11 mouse cellular contexts compared by ENCODE assay signal in genomic region chr15:78720532-78720931, GRCm38 (mm10). TPM values are rescaled to one million over a fixed set of nuclear protein-coding genes. Genes with fewer than 3 reads are reported as not detected.
DNase-seq lines count a peak whose midpoint lies in the region; ATAC-seq and TF ChIP-seq lines count a peak whose summit lies in the region.
"Had no signal": no experiment of that assay in that cellular context is flagged by ENCODE, and none has a peak within 500 bp of the region (broad histone marks: within the 10 kb centered on the region; RNA-seq: fewer than 3 reads in every experiment).

No protein-coding gene starts in this region.

- ATAC-seq in heart, embryonic 16.5 days (replicated peaks; ENCODE audit: extremely low read depth, insufficient read depth, low FRiP score) = no peak; the same call in 1 of the 2 replicates
- ATAC-seq in intestine, postnatal 0 days = no peak

- no peak for TF ChIP-seq RAD21 in MEL (IDR thresholded peaks at IDR 0.05; ENCODE audit: low read depth, low read length)

- TF ChIP-seq EP300 in MEL (IDR thresholded peaks at IDR 0.05; ENCODE audit: low read depth in 1 of 2, low read length in 2 of 2) = peak; percentile 36 to 38; a peak in 2 of 4 replicates

- H3K9me3 ChIP-seq in MEL (replicated peaks; ENCODE audit: insufficient read depth, low read length) = no peaks in the 10 kb centered on the region
- no peaks in the 10 kb centered on the region for H3K9me3 ChIP-seq in heart, embryonic 16.5 days (replicated peaks; ENCODE audit: control insufficient read depth, low read length)
- H3K9me3 ChIP-seq in intestine, postnatal 0 days (ENCODE audit: control insufficient read depth) = no peaks in the 10 kb centered on the region
- H3K9me3 ChIP-seq: G1E; heart, embryonic 13.5 days; limb, embryonic 13.5 days; midbrain, embryonic 12.5 days had no signal

- no peak for TF ChIP-seq CTCF in MEL (IDR thresholded peaks at IDR 0.05 in 2 of 3, conservative IDR thresholded peaks at IDR 0.05 in 1 of 3; ENCODE audit: control insufficient read depth in 1 of 3, insufficient read depth in 1 of 3, low read depth in 2 of 3, low read length in 3 of 3, poor library complexity in 1 of 3, severe bottlenecking in 1 of 3)
- TF ChIP-seq CTCF in intestine, postnatal 0 days (IDR thresholded peaks at IDR 0.05; ENCODE audit: low read depth) = no peak

- H3K4me1 ChIP-seq in MEL (ENCODE audit: control insufficient read depth in 1 of 2, insufficient read depth in 2 of 2, low read length in 2 of 2) = peaks cover 0 to 13% of the 10 kb centered on the region in 2 experiments; a peak in 2 of 4 replicates
- H3K4me1 ChIP-seq in heart, embryonic 16.5 days (ENCODE audit: control insufficient read depth, insufficient read depth, low read length) = peaks cover 29% of the 10 kb centered on the region
- no peaks in the 10 kb centered on the region for H3K4me1 ChIP-seq in intestine, postnatal 0 days (replicated peaks; ENCODE audit: control insufficient read depth, insufficient read depth, low read length)

- H3K36me3 ChIP-seq in MEL (ENCODE audit: control insufficient read depth in 1 of 2, insufficient read depth in 2 of 2, low read length in 2 of 2) = peaks cover 0 to 3% of the 10 kb centered on the region in 2 experiments; a peak in 1 of 4 replicates
- H3K36me3 ChIP-seq in heart, embryonic 16.5 days (ENCODE audit: control insufficient read depth, insufficient read depth) = no peaks in the 10 kb centered on the region
- H3K36me3 ChIP-seq in intestine, postnatal 0 days (ENCODE audit: control insufficient read depth, insufficient read depth) = no peaks in the 10 kb centered on the region
- H3K36me3 ChIP-seq: G1E; heart, embryonic 13.5 days; limb, embryonic 13.5 days; midbrain, embryonic 12.5 days had no signal

- 29% methylated on average over 7 of the region's 7 CpGs for WGBS in heart, embryonic 16.5 days
- 63% methylated on average over 7 of the region's 7 CpGs for WGBS in intestine, postnatal 0 days

- peaks cover 0 to 2% of the 10 kb centered on the region in 2 experiments; a peak in 1 of 4 replicates for H3K27me3 ChIP-seq in MEL (ENCODE audit: control insufficient read depth in 1 of 2, insufficient read depth in 2 of 2, low read length in 2 of 2)
- peaks cover 61% of the 10 kb centered on the region for H3K27me3 ChIP-seq in heart, embryonic 16.5 days (ENCODE audit: control insufficient read depth, insufficient read depth, low read length)
- peaks cover 48% of the 10 kb centered on the region for H3K27me3 ChIP-seq in intestine, postnatal 0 days (replicated peaks; ENCODE audit: control insufficient read depth, insufficient read depth, low read length)

- H3K9ac ChIP-seq in MEL (ENCODE audit: control insufficient read depth, low read depth, low read length, poor library complexity, severe bottlenecking) = no peak overlapping the region
- peak overlapping the region; percentile 38; the same call in 1 of the 2 replicates for H3K9ac ChIP-seq in heart, embryonic 16.5 days (ENCODE audit: low read length)
- no peak overlapping the region for H3K9ac ChIP-seq in intestine, postnatal 0 days (ENCODE audit: low read depth, low read length)
- H3K9ac ChIP-seq: heart, embryonic 13.5 days; limb, embryonic 13.5 days; midbrain, embryonic 12.5 days had no signal

- H3K27ac ChIP-seq in MEL (ENCODE audit: control insufficient read depth, low read depth, low read length) = no peak overlapping the region; the same call in 1 of the 2 replicates
- no peak overlapping the region for H3K27ac ChIP-seq in heart, embryonic 16.5 days (ENCODE audit: low read length)
- no peak overlapping the region for H3K27ac ChIP-seq in intestine, postnatal 0 days (ENCODE audit: low read depth, low read length)
- H3K27ac ChIP-seq: heart, embryonic 13.5 days; limb, embryonic 13.5 days; midbrain, embryonic 12.5 days had no signal

- H3K79me2 ChIP-seq in MEL (ENCODE audit: control insufficient read depth, insufficient read depth, low read length, poor library complexity) = no peaks in the 10 kb centered on the region

- H3K4me2 ChIP-seq in heart, embryonic 16.5 days (ENCODE audit: low read depth, low read length) = peak overlapping the region; percentile 30
- H3K4me2 ChIP-seq in intestine, postnatal 0 days (replicated peaks; ENCODE audit: low read depth) = no peak overlapping the region
- H3K4me2 ChIP-seq: limb, embryonic 13.5 days had no signal

- no peak for TF ChIP-seq POLR2A in MEL (IDR thresholded peaks at IDR 0.05; ENCODE audit: control insufficient read depth in 1 of 2, insufficient read depth in 1 of 2, low read depth in 1 of 2, low read length in 2 of 2, poor library complexity in 1 of 2)

- no peak overlapping the region for H3K4me3 ChIP-seq in MEL (ENCODE audit: control insufficient read depth in 1 of 2, insufficient read depth in 1 of 2, low read depth in 2 of 2, low read length in 2 of 2)
- no peak overlapping the region for H3K4me3 ChIP-seq in heart, embryonic 16.5 days (ENCODE audit: low read length)
- no peak overlapping the region for H3K4me3 ChIP-seq in intestine, postnatal 0 days (ENCODE audit: low read depth, low read length)
- H3K4me3 ChIP-seq: heart, embryonic 13.5 days; limb, embryonic 13.5 days; midbrain, embryonic 12.5 days had no signal

- DNase-seq in MEL (ENCODE audit: low read depth, low spot score) = peak; percentile 82
- peak; percentile 67 to 91 for DNase-seq in adrenal gland, adult (ENCODE audit: inconsistent age in 2 of 2, low spot score in 1 of 2)
- DNase-seq in lung, postnatal 36 days = peak; percentile 58
- no peak for DNase-seq in gastrocnemius, postnatal 10 days
- no peak for DNase-seq in cerebellum, adult 11 months

TF ChIP-seq in MEL, 35 proteins besides CTCF, POLR2A, EP300 and RAD21:
- TF ChIP-seq MYB (IDR thresholded peaks at IDR 0.05; ENCODE audit: low read depth, low read length) (0 out of 2 replicates have a peak, but pooled peaks have one; percentile 21), ZNF384 (IDR thresholded peaks at IDR 0.05; ENCODE audit: low read depth, low read length) (no peak), ZC3H11A (IDR thresholded peaks at IDR 0.05; ENCODE audit: low read depth, low read length) (no peak), BHLHE40 (IDR thresholded peaks at IDR 0.05; ENCODE audit: borderline replicate concordance, low read depth, low read length) (no peak), ETS1 (IDR thresholded peaks at IDR 0.05; ENCODE audit: low read depth, low read length) (peak; percentile 62), MAZ (IDR thresholded peaks at IDR 0.05; ENCODE audit: low read depth, low read length) (peak; percentile 48; the same call in 1 of the 2 replicates), USF1 (IDR thresholded peaks at IDR 0.05; ENCODE audit: low read depth, low read length) (no peak), JUND (IDR thresholded peaks at IDR 0.05; ENCODE audit: low read depth, low read length) (no peak), TAL1 (IDR thresholded peaks at IDR 0.05; ENCODE audit: low read length) (peak; percentile 56), TBP (IDR thresholded peaks at IDR 0.05; ENCODE audit: low read depth, low read length) (no peak), SIN3A (IDR thresholded peaks at IDR 0.05; ENCODE audit: low read length) (0 out of 2 replicates have a peak, but pooled peaks have one; percentile 27), CHD2 (IDR thresholded peaks at IDR 0.05; ENCODE audit: low read length) (no peak), ZMIZ1 (IDR thresholded peaks at IDR 0.05; ENCODE audit: low read depth, low read length) (no peak), POLR2AphosphoS5 (IDR thresholded peaks at IDR 0.05; ENCODE audit: borderline replicate concordance, low read depth, low read length) (no peak), SMC3 (IDR thresholded peaks at IDR 0.05; ENCODE audit: low read depth, low read length) (no peak), MXI1 (IDR thresholded peaks at IDR 0.05; ENCODE audit: low read depth, low read length) (no peak), MAX (IDR thresholded peaks at IDR 0.05; ENCODE audit: low read length) (0 out of 2 replicates have a peak, but pooled peaks have one; percentile 35), TCF12 (IDR thresholded peaks at IDR 0.05; ENCODE audit: low read depth, low read length) (no peak), MEF2A (IDR thresholded peaks at IDR 0.05; ENCODE audit: extremely low read depth, insufficient replicate concordance, low read depth, low read length, poor library complexity, severe bottlenecking) (no peak), MYC (IDR thresholded peaks at IDR 0.05; ENCODE audit: low read depth, low read length) (0 out of 2 replicates have a peak, but pooled peaks have one; percentile 29), USF2 (IDR thresholded peaks at IDR 0.05; ENCODE audit: borderline replicate concordance in 1 of 2, insufficient read depth in 1 of 2, low read depth in 1 of 2, low read length in 2 of 2) (no peak), NRF1 (IDR thresholded peaks at IDR 0.05; ENCODE audit: insufficient read depth, low read depth, low read length, poor library complexity, severe bottlenecking) (no peak), NELFE (IDR thresholded peaks at IDR 0.05; ENCODE audit: low read depth, low read length) (no peak), RCOR1 (IDR thresholded peaks at IDR 0.05; ENCODE audit: low read depth, low read length) (peak; percentile 63), GATA1 (IDR thresholded peaks at IDR 0.05; ENCODE audit: low read depth, low read length) (no peak)

RNA-seq across cellular contexts. Expression of gene Elfn2, which starts 2.0 kb away (rescaled TPM):
- 0.04 and 0.49 TPM in 2 replicates for total RNA-seq in MEL (2012; rRNA removed)
- polyA plus RNA-seq in MEL (2012; ENCODE audit: insufficient read depth in 1 of 2, insufficient read length in 2 of 2, low read depth in 1 of 2, low replicate concordance in 2 of 2, missing spikeins in 1 of 2) = under 1 TPM in 1 of 2 experiments, not detected in 1; 0.15 TPM
- polyA plus RNA-seq in heart, embryonic 16.5 days (2015; fragmentation: Nextera tagmentation; extraction: Ambion mirVana) = 0.16 and 0.55 TPM in 2 replicates
- under 1 TPM; 0.20 to 0.23 TPM for total RNA-seq in gastrocnemius, postnatal 10 days (2021)
- polyA plus RNA-seq in intestine, postnatal 0 days (2015; fragmentation: Nextera tagmentation; extraction: Ambion mirVana) = 0.10 and 0.17 TPM in 2 replicates
- polyA plus RNA-seq: G1E had no signal

RNA-seq across cellular contexts. Expression of gene Mfng, which starts 52.7 kb away (rescaled TPM):
- 11.5 and 17.8 TPM in 2 replicates for total RNA-seq in MEL (2012; rRNA removed)
- polyA plus RNA-seq in MEL (2012; ENCODE audit: insufficient read depth in 1 of 2, insufficient read length in 2 of 2, low read depth in 1 of 2, low replicate concordance in 2 of 2, missing spikeins in 1 of 2) = 10 to 100 TPM in 1 of 2 experiments, not detected in 1; 27.1 TPM
- polyA plus RNA-seq in heart, embryonic 16.5 days (2015; fragmentation: Nextera tagmentation; extraction: Ambion mirVana) = 19.6 and 19.8 TPM in 2 replicates
- 1 to 10 TPM; 7.9 to 9.5 TPM for total RNA-seq in gastrocnemius, postnatal 10 days (2021)
- polyA plus RNA-seq in intestine, postnatal 0 days (2015; fragmentation: Nextera tagmentation; extraction: Ambion mirVana) = 7.2 and 7.6 TPM in 2 replicates
- total RNA-seq: G1E had no signal
- polyA plus RNA-seq: G1E had no signal

Comparison
In these comparisons a context has a peak if more than half of its experiments do, and no peak if none do; other contexts are left out.
1. DNase-seq: peak in MEL (single experiment), adrenal gland, adult (2 of 2) and lung, postnatal 36 days (single experiment); none in gastrocnemius, postnatal 10 days (single experiment) and cerebellum, adult 11 months (single experiment).